Mouse (Mus musculus): ENCODE measurements at regions not wholly inside any gene's neighbourhood (a gene's known extent, or its start where the extent isn't known, plus 50 kb on each side); places are given as distances from the start of the nearest gene placed in this dataset.

DNA sequence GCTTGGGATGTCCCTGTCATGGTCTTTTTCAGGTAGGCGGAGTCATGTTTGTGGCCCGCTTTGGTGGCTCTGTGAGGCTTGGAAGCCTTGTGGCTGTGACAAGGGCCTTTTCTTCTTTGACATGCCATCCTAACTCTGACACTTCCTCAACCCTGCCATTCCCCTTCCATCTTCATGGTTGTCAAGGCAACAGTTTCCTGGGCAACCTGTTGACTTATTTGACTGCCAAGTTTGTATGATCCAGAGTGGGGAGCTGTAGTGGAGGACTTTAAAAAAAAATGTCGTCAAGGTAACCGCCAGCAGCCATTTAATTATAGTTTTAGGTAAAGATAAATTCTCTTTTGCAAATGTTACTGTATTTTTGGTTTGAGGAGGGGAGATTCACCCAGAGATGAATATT is 56.8 kb upstream of the Kcng1 start:
- DNase-seq (ENCODE audit: low spot score) = no peak

DNA sequence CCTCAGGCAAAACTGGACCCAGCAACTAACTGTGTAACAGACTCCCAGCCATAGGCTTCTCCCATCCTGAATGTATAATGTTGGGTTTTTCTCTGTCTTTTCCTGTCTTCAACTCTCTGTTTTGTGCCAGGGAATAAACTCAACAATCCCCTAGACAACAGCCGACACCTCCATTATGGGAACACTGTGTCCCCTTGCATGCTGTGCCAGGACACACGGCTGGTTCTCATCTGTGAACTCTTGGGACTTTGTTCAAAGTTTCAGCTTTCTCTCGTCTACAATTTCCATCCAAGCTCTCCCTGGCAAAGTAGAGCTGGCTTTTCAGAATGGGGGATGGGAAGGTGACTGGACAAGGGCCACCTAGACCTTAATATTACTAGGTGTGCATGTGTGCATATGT is 56.1 kb upstream of the Kcng1 start:
- peak; percentile 44 for DNase-seq (ENCODE audit: low spot score)

DNA sequence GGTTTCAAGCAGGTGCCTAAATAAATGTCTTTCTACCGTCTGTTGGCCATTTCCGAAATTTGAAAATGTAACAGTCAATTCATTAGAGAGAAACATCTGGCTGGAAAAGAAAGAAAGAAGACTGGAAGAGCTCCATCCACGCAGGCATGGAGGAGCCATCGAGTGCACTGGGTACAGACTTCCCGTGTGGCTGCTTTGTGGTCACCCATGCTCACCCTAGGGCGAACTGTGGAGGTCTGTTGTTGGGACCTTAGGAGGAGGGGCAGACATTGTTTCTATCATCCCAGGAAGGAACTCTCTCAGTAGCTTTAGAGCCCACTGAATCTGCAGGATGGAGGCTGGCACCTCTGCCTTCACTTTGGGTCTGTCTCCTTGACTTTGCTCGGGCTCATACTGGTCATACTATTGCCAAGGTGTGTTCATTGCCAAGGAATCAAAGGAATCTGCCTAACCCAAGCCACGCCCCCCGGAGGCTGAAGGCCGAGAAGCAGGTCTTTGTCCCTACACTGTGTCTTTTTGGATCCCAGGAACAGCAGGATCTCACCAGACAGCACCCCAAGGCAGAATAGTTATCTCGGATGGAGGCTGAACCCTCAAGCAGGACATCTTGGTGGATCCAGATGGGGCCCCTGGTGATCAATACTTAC is 54.3 kb upstream of the Kcng1 start:
- no peak for DNase-seq (ENCODE audit: low spot score)

DNA sequence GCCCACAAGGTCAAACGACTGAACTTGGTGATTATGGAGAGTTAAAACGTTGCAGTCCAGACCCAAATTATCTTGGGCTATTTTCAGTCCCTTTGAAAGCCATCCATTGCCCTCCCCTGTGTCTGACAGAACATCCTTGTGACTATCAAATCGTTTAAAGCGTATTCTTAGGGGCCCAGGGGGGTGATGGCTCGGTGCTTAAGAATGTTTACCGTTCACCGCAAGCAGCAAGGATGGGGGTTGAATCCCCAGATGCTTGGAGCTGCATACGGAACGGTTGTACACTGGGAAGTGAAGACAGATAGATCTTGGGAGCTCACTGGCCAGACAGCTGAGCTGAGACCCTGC is 52.7 kb upstream of the Kcng1 start:
- DNase-seq (ENCODE audit: low spot score) = no peak

DNA sequence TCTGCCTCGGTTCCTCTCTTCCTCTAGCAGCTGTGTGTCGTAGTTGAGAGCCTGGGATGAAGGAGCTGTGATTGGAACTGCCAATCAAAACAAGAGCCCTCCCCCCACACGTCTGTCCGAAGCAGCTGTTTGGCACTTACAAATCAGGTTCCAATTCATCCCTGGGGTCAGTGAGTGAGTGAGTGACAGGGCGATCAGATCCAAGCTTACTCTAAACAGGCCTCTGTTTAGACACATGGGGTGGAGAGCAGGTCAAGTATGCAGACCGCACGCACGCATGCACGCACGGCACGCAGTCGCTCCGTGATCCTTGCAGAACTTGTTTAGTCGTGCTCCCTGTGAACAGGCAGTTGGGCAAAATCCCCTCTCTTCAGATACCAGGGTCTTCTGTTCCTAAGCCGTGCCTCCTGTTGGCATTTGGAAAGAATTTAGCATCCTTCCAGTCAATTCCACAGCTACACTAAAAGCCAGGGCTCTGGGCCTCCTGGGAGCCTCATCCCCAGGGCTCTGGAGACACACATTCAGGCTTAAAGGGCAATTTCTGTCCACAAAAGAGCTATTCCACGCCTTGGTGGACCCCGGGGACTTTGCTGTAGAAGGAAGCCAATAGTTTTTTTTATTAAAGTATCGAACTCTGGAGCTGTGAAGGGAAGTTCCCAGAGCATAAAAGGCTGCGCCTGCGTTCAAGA is 52.2 kb upstream of the Kcng1 start:
- DNase-seq (ENCODE audit: low spot score) = no peak

DNA sequence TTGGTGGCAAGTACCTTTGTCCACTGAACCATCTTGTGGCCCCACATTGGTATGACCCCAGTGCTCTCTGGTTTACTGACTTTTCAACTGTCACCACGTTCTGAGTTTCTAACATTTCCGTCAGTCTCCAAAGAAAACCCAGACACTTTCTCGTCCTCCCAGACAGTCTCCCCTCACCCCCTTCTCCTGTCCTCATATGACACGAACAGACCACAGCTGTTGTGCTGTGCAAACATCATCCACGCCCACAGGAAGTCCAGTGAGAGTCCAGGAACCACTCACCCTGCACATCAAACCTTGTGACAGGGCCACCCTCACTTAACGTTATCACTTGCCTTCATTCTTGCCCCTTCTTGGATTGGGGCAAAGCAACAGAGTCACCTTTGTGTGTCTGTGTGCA is 51.4 kb upstream of the Kcng1 start:
- no peak for DNase-seq (ENCODE audit: low spot score)
